Mouse (Mus musculus) gastrocnemius, postnatal 36 days (tissue): Measurements from ENCODE around the gene 1700057G04Rik. TPM values are rescaled to one million over a fixed set of nuclear protein-coding genes. Genes with fewer than 3 reads are reported as not detected.

ENCODE experiments used
- DNase-seq, 2 experiments: peaks; one replicate each; pipeline ENCODE4 v3.0.0; 2022
- intact Hi-C: fragments of 180-260 bp; cut with DNase I; formaldehyde crosslinking; loops from one replicate; pipeline ENCODE4 v1.15.1; 2025
- microRNA-seq, 2 experiments: library from miRNA; unstranded; fragments of <30 nt; microRNA quantifications; one replicate each; pipeline ENCODE4 v1.2.0; 2021
- total RNA-seq, 2 experiments: library from RNA; stranded (reverse); gene quantifications; 2 replicates each; pipeline ENCODE4 v1.2.3; 2021

Gene 1700057G04Rik
- total RNA-seq, 2 experiments from 2014 or later, result not detected

DNA sequence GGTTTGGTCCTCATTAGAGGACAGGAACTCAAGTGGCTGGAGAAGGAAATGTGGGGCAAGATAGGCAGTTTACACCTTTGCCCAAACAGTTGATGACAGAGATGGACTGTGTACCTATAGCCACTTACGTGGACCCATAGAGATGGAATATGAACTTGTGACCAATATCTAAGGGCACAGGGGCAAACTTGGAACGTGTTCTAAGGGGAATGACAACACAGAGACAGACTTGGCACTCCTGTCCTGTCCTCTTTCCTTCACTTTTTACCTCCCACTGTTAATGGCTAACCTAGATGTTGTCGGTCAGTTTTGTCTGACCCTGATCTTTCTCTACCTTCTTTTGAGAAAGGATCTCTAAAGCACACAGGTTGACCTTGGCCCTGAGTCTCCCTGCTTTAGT lies 74.2 kb downstream of the 1700057G04Rik start:
- no peak for DNase-seq
- intact Hi-C loops, result no loop called here

DNA sequence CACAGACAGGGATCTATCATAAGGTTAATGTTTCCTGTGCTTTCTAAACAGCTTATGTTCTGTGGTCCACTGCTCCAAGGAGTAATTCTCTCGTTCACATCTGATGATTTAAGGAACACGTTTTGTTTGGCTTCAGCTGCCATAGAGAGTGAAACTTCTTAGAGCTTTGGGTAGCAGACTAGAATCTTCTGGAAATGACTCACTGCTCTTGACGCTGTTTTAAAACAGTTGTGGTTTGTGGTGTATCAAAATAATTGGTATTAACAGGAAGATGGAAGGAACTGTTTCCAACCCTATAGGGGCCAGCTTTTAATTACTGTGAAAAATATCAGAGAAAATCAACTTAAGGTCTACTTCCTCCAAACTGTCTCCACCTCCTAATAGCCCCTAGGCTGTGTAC lies 75.2 kb downstream of the 1700057G04Rik start:
- intact Hi-C loops, result no loop called here
- DNase-seq, result no peak

DNA sequence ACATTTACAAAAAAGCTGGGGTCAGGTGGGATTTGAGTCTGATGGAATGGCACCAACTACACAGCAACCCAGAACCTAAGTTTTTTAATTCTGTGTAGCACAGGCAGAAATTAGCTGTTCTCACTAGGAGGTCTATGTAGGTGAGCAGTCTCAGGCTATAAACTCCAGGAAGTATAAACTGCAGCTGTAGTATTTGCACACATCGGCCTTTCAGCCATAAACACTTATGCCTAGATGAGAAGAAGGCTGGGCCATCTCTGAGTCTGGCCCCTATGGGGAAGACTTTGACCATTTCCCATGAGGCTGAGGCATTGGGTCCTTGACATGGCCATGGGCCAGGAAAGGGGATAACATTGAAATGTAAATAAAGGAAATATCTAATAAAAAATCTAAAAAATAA lies 76.7 kb downstream of the 1700057G04Rik start:
- DNase-seq, result no peak
- intact Hi-C loops, result no loop called here

DNA sequence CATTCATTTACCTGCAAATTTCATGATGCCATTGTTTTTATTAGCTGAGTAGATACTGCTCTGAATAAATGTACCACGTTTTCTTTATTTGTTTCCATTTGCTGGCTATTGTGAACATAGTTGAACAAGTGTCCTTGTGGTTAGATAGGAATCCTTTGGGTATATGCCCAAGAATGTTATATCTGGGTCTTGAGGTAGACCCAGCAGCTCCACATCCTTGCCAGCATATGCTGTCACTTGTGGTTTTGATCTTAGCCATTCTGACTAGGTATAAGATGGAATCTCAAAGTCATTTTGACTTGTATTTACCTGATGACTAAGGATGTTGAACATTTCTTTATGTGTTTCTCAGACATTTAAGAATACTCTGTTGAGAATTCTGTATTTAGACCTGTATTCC lies 77.7 kb downstream of the 1700057G04Rik start:
- DNase-seq, result no peak
- intact Hi-C loops, result no loop called here

DNA sequence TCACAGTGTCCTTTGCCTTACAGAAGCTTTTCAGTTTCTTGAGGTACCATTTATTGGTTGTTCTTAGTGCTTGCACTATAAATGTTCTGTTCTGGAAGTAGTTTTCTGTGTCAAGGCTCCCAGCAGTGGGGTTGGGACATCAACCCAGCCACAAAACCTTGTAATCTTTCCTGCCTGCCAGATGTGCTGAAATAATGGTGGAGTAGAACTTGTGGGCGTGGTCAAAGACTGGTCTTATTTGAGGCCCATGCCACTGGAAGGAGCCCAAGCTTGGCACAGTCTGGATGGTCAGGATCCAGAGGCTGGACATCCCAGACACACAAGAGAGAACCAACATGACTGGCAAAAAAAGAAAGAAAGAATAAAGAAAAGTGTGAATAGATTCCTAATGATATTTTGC lies 78.2 kb downstream of the 1700057G04Rik start:
- intact Hi-C loops, result no loop called here
- DNase-seq, result no peak

DNA sequence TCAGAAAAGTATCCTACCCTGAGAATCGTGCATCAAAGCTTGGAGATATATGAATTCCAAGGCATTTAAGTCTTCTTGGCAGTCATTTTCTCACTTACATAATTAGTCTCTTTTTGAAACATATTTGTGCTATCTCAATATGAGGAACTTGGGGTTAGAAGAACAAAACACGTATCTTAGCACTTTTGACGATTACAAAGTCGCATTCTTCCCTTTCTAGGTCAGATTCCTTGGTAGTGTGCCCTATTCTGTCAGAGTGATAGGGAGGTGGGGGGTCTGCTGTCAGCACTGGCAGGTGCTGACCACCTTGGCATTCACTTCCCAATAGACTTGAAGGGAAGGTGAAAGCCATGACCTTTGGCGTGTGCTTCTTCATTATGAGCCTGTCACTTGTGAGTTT lies 93.5 kb downstream of the 1700057G04Rik start:
- intact Hi-C loops, result no loop called here
- DNase-seq, result no peak

Small RNAs within 50 kb of the gene (microRNA-seq; reads per million reads assigned to microRNA genes)
- gene Mir6386, result 0 reads per million in 2 experiments

Other genes starting within 250 kb of the 1700057G04Rik start
- gene Plscr5, start 116.4 kb upstream of the 1700057G04Rik start, total RNA-seq, result not detected
- gene Plscr1, start 59.6 kb upstream of the 1700057G04Rik start, total RNA-seq, result under 1 TPM; 0.67 to 0.69 TPM
- gene Plscr2, start 33.8 kb upstream of the 1700057G04Rik start, total RNA-seq, result 1 to 10 TPM; 1.3 to 1.4 TPM
- 1 to 10 TPM; 3.0 to 3.1 TPM for gene Plscr4, start 148.0 kb downstream of the 1700057G04Rik start, total RNA-seq
- 1 to 10 TPM; 2.6 to 3.6 TPM for gene Plod2, start 232.8 kb downstream of the 1700057G04Rik start, total RNA-seq